Mouse (Mus musculus): Measurements from ENCODE around the gene Atp5g2. TPM values are rescaled to one million over a fixed set of nuclear protein-coding genes. Genes with fewer than 3 reads are reported as not detected.

Atp5g2 gene
- 21.9 TPM for polyA plus RNA-seq (2017; shearing (Covaris generic))

GRCm38 (mm10) chr15:102672215-102673071, at the start of gene Atp5g2:
Atp5g2 (minus strand) TSS chr15:102672352.

GRCm38 (mm10) chr15:102624970-102625686, 47.0 kb downstream of the Atp5g2 start, which contains the start of the genes Gm28047 and Atf7:
Gm28047 (minus strand) TSS chr15:102625067.
Atf7 (minus strand) TSS chr15:102625464.

Other genes starting within 250 kb of the Atp5g2 start
- gene Amhr2, start 227.0 kb downstream of the Atp5g2 start, polyA plus RNA-seq (2017; shearing (Covaris generic)) = 0.14 TPM
- gene Prr13, start 213.3 kb downstream of the Atp5g2 start, polyA plus RNA-seq (2017; shearing (Covaris generic)) = 418 TPM
- 105 TPM for gene Pcbp2, start 201.8 kb downstream of the Atp5g2 start, polyA plus RNA-seq (2017; shearing (Covaris generic))
- gene Gm10337, start 168.6 kb downstream of the Atp5g2 start, polyA plus RNA-seq (2017; shearing (Covaris generic)) = not detected
- 9.0 TPM for gene Map3k12, start 155.3 kb downstream of the Atp5g2 start, polyA plus RNA-seq (2017; shearing (Covaris generic))
- gene Tarbp2, start 154.2 kb downstream of the Atp5g2 start, polyA plus RNA-seq (2017; shearing (Covaris generic)) = 59.4 TPM
- 4.3 TPM for gene Npff, start 147.4 kb downstream of the Atp5g2 start, polyA plus RNA-seq (2017; shearing (Covaris generic))
- gene Gm28047, start 47.3 kb downstream of the Atp5g2 start, polyA plus RNA-seq (2017; shearing (Covaris generic)) = 0.80 TPM
- gene Atf7, start 46.9 kb downstream of the Atp5g2 start, polyA plus RNA-seq (2017; shearing (Covaris generic)) = 40.9 TPM
- 46.7 TPM for gene Calcoco1, start 49.8 kb upstream of the Atp5g2 start, polyA plus RNA-seq (2017; shearing (Covaris generic))
- gene Hoxc13, start 248.8 kb upstream of the Atp5g2 start, polyA plus RNA-seq (2017; shearing (Covaris generic)) = not detected